Mouse (Mus musculus) kidney, postnatal 36 days (tissue): ENCODE measurements around the gene Reg4.

Experiments
- DNase-seq, 2 experiments: peaks; one replicate each; pipeline ENCODE4 v3.0.0; 2021 to 2022; ENCODE audit warnings: mixed read lengths in 2 of 2

The Reg4 gene

DNA sequence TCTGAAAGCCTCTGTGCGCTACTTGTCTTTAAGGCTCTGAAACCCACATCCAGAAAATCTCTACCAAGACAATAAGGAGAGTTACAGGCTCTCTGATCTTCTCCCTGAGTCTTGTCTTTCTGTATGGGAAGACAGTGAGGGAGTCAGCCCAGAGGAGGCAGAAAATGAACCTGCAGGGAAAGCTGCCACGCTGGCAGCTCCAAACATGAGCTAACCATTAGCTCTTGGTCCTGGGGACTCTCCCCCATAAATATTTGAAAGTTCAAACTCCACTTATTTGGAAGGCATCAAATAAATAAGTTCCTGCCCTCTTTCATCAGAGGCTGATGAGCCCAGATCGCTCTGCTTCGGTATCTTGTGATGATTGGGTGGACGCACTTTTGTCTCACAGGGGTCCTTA lies 61.2 kb downstream of the Reg4 start:
- peak in 1 of 2 experiments; percentile 25 for DNase-seq
